Mouse (Mus musculus): ENCODE measurements around the gene Smarca4. TPM values are rescaled to one million over a fixed set of nuclear protein-coding genes. Genes with fewer than 3 reads are reported as not detected.
A peak's percentile ranks its signal among the peaks of the same experiment; 100 is the strongest.

The Smarca4 gene
- polyA plus RNA-seq, 1 experiment from 2014 or later = 70.9 TPM

- no peaks in the 10 kb centered on the region for H3K9me3 ChIP-seq (ENCODE audit: control insufficient read depth, low read length)
- no peak for DNase-seq (ENCODE audit: low spot score)
- ATAC-seq (ENCODE audit: low read depth) = no peak
- 86% methylated on average over 4 of the region's 4 CpGs for WGBS
- H3K4me2 ChIP-seq (ENCODE audit: low read depth, low read length) = no peak overlapping the region
- no peaks in the 10 kb centered on the region for H3K27me3 ChIP-seq (replicated peaks; ENCODE audit: control insufficient read depth, insufficient read depth, low read length)
- no peak overlapping the region for H3K4me3 ChIP-seq (ENCODE audit: low read depth, low read length)
- H3K4me1 ChIP-seq (ENCODE audit: control insufficient read depth, insufficient read depth, low read length) = no peaks in the 10 kb centered on the region
- H3K27ac ChIP-seq (replicated peaks; ENCODE audit: low read depth, low read length) = no peak overlapping the region
- peaks cover 86% of the 10 kb centered on the region for H3K36me3 ChIP-seq (ENCODE audit: control insufficient read depth, insufficient read depth, low read length)
- H3K9ac ChIP-seq (ENCODE audit: low read depth, low read length) = no peak overlapping the region
These were observed 90.1 kb downstream of the Smarca4 start for GRCm38 (mm10) chr9:21706085-21706484.

GRCm38 (mm10) chr9:21706586-21707265 lies 90.8 kb downstream of the Smarca4 start:
- DNase-seq (ENCODE audit: low spot score) (no peak), ATAC-seq (ENCODE audit: low read depth) (peak; percentile 23; the same call in 1 of the 2 replicates)
- Histone ChIP-seq H3K9me3 (ENCODE audit: control insufficient read depth, low read length) (no peaks in the 10 kb centered on the region), H3K36me3 (ENCODE audit: control insufficient read depth, insufficient read depth, low read length) (peaks cover 80% of the 10 kb centered on the region), H3K4me3 (ENCODE audit: low read depth, low read length) (no peak overlapping the region), H3K27ac (replicated peaks; ENCODE audit: low read depth, low read length) (no peak overlapping the region), H3K9ac (ENCODE audit: low read depth, low read length) (no peak overlapping the region), H3K4me1 (ENCODE audit: control insufficient read depth, insufficient read depth, low read length) (no peaks in the 10 kb centered on the region), H3K4me2 (ENCODE audit: low read depth, low read length) (no peak overlapping the region), H3K27me3 (replicated peaks; ENCODE audit: control insufficient read depth, insufficient read depth, low read length) (no peaks in the 10 kb centered on the region)
- 83% methylated on average over 8 of the region's 8 CpGs for WGBS

- Histone ChIP-seq H3K27ac (replicated peaks; ENCODE audit: low read depth, low read length) (no peak overlapping the region), H3K9me3 (ENCODE audit: control insufficient read depth, low read length) (no peaks in the 10 kb centered on the region), H3K27me3 (replicated peaks; ENCODE audit: control insufficient read depth, insufficient read depth, low read length) (no peaks in the 10 kb centered on the region), H3K4me2 (ENCODE audit: low read depth, low read length) (no peak overlapping the region), H3K4me3 (ENCODE audit: low read depth, low read length) (no peak overlapping the region), H3K4me1 (ENCODE audit: control insufficient read depth, insufficient read depth, low read length) (no peaks in the 10 kb centered on the region), H3K36me3 (ENCODE audit: control insufficient read depth, insufficient read depth, low read length) (peaks cover 54% of the 10 kb centered on the region), H3K9ac (ENCODE audit: low read depth, low read length) (no peak overlapping the region)
- no peak for DNase-seq (ENCODE audit: low spot score)
- WGBS = 94% methylated on average over 3 of the region's 3 CpGs
- ATAC-seq (ENCODE audit: low read depth) = no peak
These were observed 93.4 kb downstream of the Smarca4 start for GRCm38 (mm10) chr9:21709340-21709739.

- Histone ChIP-seq H3K4me3 (ENCODE audit: low read depth, low read length) (no peak overlapping the region), H3K27ac (replicated peaks; ENCODE audit: low read depth, low read length) (no peak overlapping the region), H3K36me3 (ENCODE audit: control insufficient read depth, insufficient read depth, low read length) (no peaks in the 10 kb centered on the region), H3K4me1 (ENCODE audit: control insufficient read depth, insufficient read depth, low read length) (no peaks in the 10 kb centered on the region), H3K9ac (ENCODE audit: low read depth, low read length) (no peak overlapping the region), H3K27me3 (replicated peaks; ENCODE audit: control insufficient read depth, insufficient read depth, low read length) (no peaks in the 10 kb centered on the region), H3K9me3 (ENCODE audit: control insufficient read depth, low read length) (no peaks in the 10 kb centered on the region), H3K4me2 (ENCODE audit: low read depth, low read length) (no peak overlapping the region)
- DNase-seq (ENCODE audit: low spot score) (no peak), ATAC-seq (ENCODE audit: low read depth) (no peak)
- 61% methylated on average over 4 of the region's 4 CpGs for WGBS
These were observed 99.3 kb downstream of the Smarca4 start for GRCm38 (mm10) chr9:21715298-21715697.

GRCm38 (mm10) chr9:21717015-21717414 lies 101.0 kb downstream of the Smarca4 start:
- DNase-seq (ENCODE audit: low spot score) = no peak
- no peaks in the 10 kb centered on the region for H3K4me1 ChIP-seq (ENCODE audit: control insufficient read depth, insufficient read depth, low read length)
- H3K9me3 ChIP-seq (ENCODE audit: control insufficient read depth, low read length) = no peaks in the 10 kb centered on the region
- no peaks in the 10 kb centered on the region for H3K27me3 ChIP-seq (replicated peaks; ENCODE audit: control insufficient read depth, insufficient read depth, low read length)
- H3K4me3 ChIP-seq (ENCODE audit: low read depth, low read length) = no peak overlapping the region
- no peaks in the 10 kb centered on the region for H3K36me3 ChIP-seq (ENCODE audit: control insufficient read depth, insufficient read depth, low read length)
- H3K4me2 ChIP-seq (ENCODE audit: low read depth, low read length) = no peak overlapping the region
- H3K9ac ChIP-seq (ENCODE audit: low read depth, low read length) = no peak overlapping the region
- no peak for ATAC-seq (ENCODE audit: low read depth)
- no peak overlapping the region for H3K27ac ChIP-seq (replicated peaks; ENCODE audit: low read depth, low read length)
- 88% methylated on average over 2 of the region's 2 CpGs for WGBS

GRCm38 (mm10) chr9:21721036-21721435 lies 105.1 kb downstream of the Smarca4 start:
- 75% methylated on average over 2 of the region's 2 CpGs for WGBS
- peaks cover 7% of the 10 kb centered on the region for H3K4me1 ChIP-seq (ENCODE audit: control insufficient read depth, insufficient read depth, low read length)
- DNase-seq (ENCODE audit: low spot score) (peak; percentile 20), ATAC-seq (ENCODE audit: low read depth) (no peak)
- no peak overlapping the region for H3K4me2 ChIP-seq (ENCODE audit: low read depth, low read length)
- no peak overlapping the region for H3K4me3 ChIP-seq (ENCODE audit: low read depth, low read length)
- H3K9me3 ChIP-seq (ENCODE audit: control insufficient read depth, low read length) = no peaks in the 10 kb centered on the region
- H3K36me3 ChIP-seq (ENCODE audit: control insufficient read depth, insufficient read depth, low read length) = no peaks in the 10 kb centered on the region
- no peak overlapping the region for H3K9ac ChIP-seq (ENCODE audit: low read depth, low read length)
- H3K27ac ChIP-seq (replicated peaks; ENCODE audit: low read depth, low read length) = no peak overlapping the region
- no peaks in the 10 kb centered on the region for H3K27me3 ChIP-seq (replicated peaks; ENCODE audit: control insufficient read depth, insufficient read depth, low read length)

- under 1% methylated on average over 47 of the region's 47 CpGs for WGBS
- peak within 1 kb of the TSS; percentile 95 for H3K27ac ChIP-seq (replicated peaks; ENCODE audit: low read depth, low read length)
- H3K9me3 ChIP-seq (ENCODE audit: control insufficient read depth, low read length) = no peaks in the 10 kb centered on the region
- peak within 1 kb of the TSS; percentile 69 for H3K4me3 ChIP-seq (ENCODE audit: low read depth, low read length)
- H3K4me1 ChIP-seq (ENCODE audit: control insufficient read depth, insufficient read depth, low read length) = peaks cover 7% of the 10 kb centered on the region
- ATAC-seq (ENCODE audit: low read depth) = peak; percentile 89
- no peaks in the 10 kb centered on the region for H3K27me3 ChIP-seq (replicated peaks; ENCODE audit: control insufficient read depth, insufficient read depth, low read length)
- peak within 1 kb of the TSS; percentile 73 for H3K4me2 ChIP-seq (ENCODE audit: low read depth, low read length)
- H3K36me3 ChIP-seq (ENCODE audit: control insufficient read depth, insufficient read depth, low read length) = 0 out of 2 replicates have a peak, but pooled peaks cover 7% of the 10 kb centered on the region
- H3K9ac ChIP-seq (ENCODE audit: low read depth, low read length) = peak within 1 kb of the TSS; percentile 72
- DNase-seq (ENCODE audit: low spot score) = peak; percentile 97
These were observed 107.6 kb downstream of the Smarca4 start, which contains the start of gene Ldlr for GRCm38 (mm10) chr9:21723377-21724146. TSS of gene Ldlr (plus strand) at chr9:21723483.

GRCm38 (mm10) chr9:21724147-21724536 lies 108.2 kb downstream of the Smarca4 start:
- peak overlapping the region; percentile 69 for H3K4me3 ChIP-seq (ENCODE audit: low read depth, low read length)
- ATAC-seq (ENCODE audit: low read depth) = peak; percentile 94
- H3K36me3 ChIP-seq (ENCODE audit: control insufficient read depth, insufficient read depth, low read length) = peaks cover 12% of the 10 kb centered on the region; the same call in 1 of the 2 replicates
- no peaks in the 10 kb centered on the region for H3K27me3 ChIP-seq (replicated peaks; ENCODE audit: control insufficient read depth, insufficient read depth, low read length)
- peaks cover 7% of the 10 kb centered on the region for H3K4me1 ChIP-seq (ENCODE audit: control insufficient read depth, insufficient read depth, low read length)
- peak overlapping the region; percentile 73 for H3K4me2 ChIP-seq (ENCODE audit: low read depth, low read length)
- WGBS = 3% methylated on average over 11 of the region's 18 CpGs
- peak overlapping the region; percentile 95 for H3K27ac ChIP-seq (replicated peaks; ENCODE audit: low read depth, low read length)
- H3K9ac ChIP-seq (ENCODE audit: low read depth, low read length) = peak overlapping the region; percentile 72
- peak; percentile 99 for DNase-seq (ENCODE audit: low spot score)
- no peaks in the 10 kb centered on the region for H3K9me3 ChIP-seq (ENCODE audit: control insufficient read depth, low read length)

All from embryonic facial prominence, embryonic 14.5 days (tissue).